Mouse (Mus musculus): Measurements from ENCODE around the gene Crp.

Crp gene

DNA sequence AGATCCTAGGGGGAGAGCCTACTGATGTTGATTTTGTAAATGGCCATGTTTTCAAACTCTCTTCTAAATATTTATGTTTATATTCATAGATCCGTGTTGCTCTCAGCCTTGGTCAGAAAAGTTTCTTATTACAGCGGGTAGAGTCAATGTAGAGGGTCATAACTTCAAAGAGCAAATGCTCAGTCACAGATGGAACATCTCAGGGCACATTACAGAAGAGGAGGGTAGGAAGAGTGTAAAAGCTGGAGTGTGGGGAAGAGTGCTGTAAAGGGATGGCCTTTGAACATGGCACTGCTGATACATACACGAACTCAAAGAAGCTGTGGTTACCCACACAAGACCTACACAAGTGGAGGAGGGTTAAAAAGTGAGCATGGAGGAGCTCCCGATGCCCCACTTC lies 177.4 kb downstream of the Crp start:
- TF ChIP-seq GATA4 (IDR thresholded peaks at IDR 0.05; ENCODE audit: insufficient replicate concordance, low read length), result no peak

DNA sequence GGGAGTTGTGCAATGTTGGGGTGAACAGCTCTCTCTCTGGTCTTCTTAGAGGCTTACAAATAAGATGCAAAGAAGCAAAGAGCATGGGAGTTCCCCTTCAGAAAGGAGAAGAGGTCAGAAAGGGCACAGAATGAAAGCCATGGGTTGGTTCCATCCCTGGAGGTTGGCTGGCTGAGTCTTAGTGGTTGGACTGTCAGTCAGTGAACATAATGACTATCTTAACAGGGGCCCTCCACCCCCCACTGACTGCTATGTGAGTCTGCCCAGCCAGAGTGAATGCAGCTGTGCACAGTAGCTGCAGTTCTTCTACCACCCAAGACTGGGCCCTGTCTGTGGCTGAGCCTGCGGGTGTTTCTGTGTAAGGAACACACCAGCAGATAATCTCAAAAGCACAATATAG lies 178.8 kb downstream of the Crp start:
- no peak for TF ChIP-seq GATA4 (IDR thresholded peaks at IDR 0.05; ENCODE audit: insufficient replicate concordance, low read length)
